Mouse (Mus musculus) intestine, postnatal 0 days (tissue): ENCODE results near the gene B4galt1. TPM values are rescaled to one million over a fixed set of nuclear protein-coding genes. Genes with fewer than 3 reads are reported as not detected.

Experiments
- ATAC-seq: fragments of 200-750 bp; cut with Nextera tagmentation; 2 replicates; pipeline ENCODE4 v1.8.0; 2017; ENCODE audit warnings: mild to moderate bottlenecking, moderate TSS enrichment, moderate library complexity
- H3K27ac ChIP-seq: fragments of 300-500 bp; sonication (generic); 2 replicates; pipeline ENCODE4 v1.5.1; 2014; ENCODE audit warnings: mild to moderate bottlenecking, low read depth, low read length, moderate library complexity
- H3K27me3 ChIP-seq: fragments of 300-500 bp; sonication (generic); replicated peaks from 2 replicates; pipeline ENCODE4 v1.6.1; 2014; ENCODE audit warnings: low read length, mixed read lengths; ENCODE audit not compliant: control insufficient read depth, insufficient read depth
- H3K36me3 ChIP-seq: fragments of 300-500 bp; sonication (generic); 2 replicates; pipeline ENCODE4 v1.6.1; 2014; ENCODE audit warnings: mild to moderate bottlenecking, moderate library complexity; ENCODE audit not compliant: control insufficient read depth, insufficient read depth
- H3K4me1 ChIP-seq: fragments of 300-500 bp; sonication (generic); replicated peaks from 2 replicates; pipeline ENCODE4 v1.6.1; 2014; ENCODE audit warnings: antibody characterized with exemption, low read length, mixed read lengths; ENCODE audit not compliant: control insufficient read depth, insufficient read depth
- H3K4me2 ChIP-seq: fragments of 300-500 bp; sonication (generic); replicated peaks from 2 replicates; pipeline ENCODE4 v1.6.1; 2014; ENCODE audit warnings: low read depth, mild to moderate bottlenecking, moderate library complexity
- H3K4me3 ChIP-seq: fragments of 300-500 bp; sonication (generic); 2 replicates; pipeline ENCODE4 v1.5.1; 2014; ENCODE audit warnings: low read depth, low read length
- H3K9ac ChIP-seq: fragments of 300-500 bp; sonication (generic); 2 replicates; pipeline ENCODE4 v1.6.1; 2014; ENCODE audit warnings: mild to moderate bottlenecking, low read depth, low read length
- H3K9me3 ChIP-seq: fragments of 300-500 bp; sonication (generic); 2 replicates; pipeline ENCODE4 v1.6.1; 2016; ENCODE audit warnings: mixed run types; ENCODE audit not compliant: control insufficient read depth
- CTCF ChIP-seq: sonication (generic); IDR thresholded peaks from 2 replicates; pipeline ENCODE4 v1.5.1; 2016; ENCODE audit warnings: low read depth, mild to moderate bottlenecking, control low read depth, antibody characterized with exemption, moderate library complexity
- WGBS: fragments of 180-500 bp; shearing (Covaris S2); extraction: QIAGEN DNeasy Blood & Tissue Kit; methylation state at CpG from one replicate; pipeline ENCODE4 v1.1.7; 2014; 5-methylcytosine and 5-hydroxymethylcytosine counted together
- polyA plus RNA-seq: library from polyadenylated mRNA; unstranded; fragments of >200 nt; fragmentation: Nextera tagmentation; extraction: Ambion mirVana; gene quantifications from 2 replicates; pipeline ENCODE4 v1.2.1, GENCODE M21; 2015

The B4galt1 gene
- polyA plus RNA-seq, 1 experiment from 2014 or later, result 15.3 TPM

GRCm38 (mm10) chr4:40820903-40821302 lies 32.9 kb downstream of the B4galt1 start:
- ATAC-seq, result no peak
- no peaks in the 10 kb centered on the region for H3K4me1 ChIP-seq
- no peaks in the 10 kb centered on the region for H3K9me3 ChIP-seq
- TF ChIP-seq CTCF, result no peak
- peaks cover 23% of the 10 kb centered on the region; the same call in 1 of the 2 replicates for H3K36me3 ChIP-seq
- 80% methylated on average over 1 of the region's 1 CpGs for WGBS
- no peak overlapping the region for H3K27ac ChIP-seq
- no peak overlapping the region for H3K4me3 ChIP-seq
- H3K27me3 ChIP-seq, result no peaks in the 10 kb centered on the region; the same call in 1 of the 2 replicates
- H3K9ac ChIP-seq, result no peak overlapping the region
- no peak overlapping the region for H3K4me2 ChIP-seq

- 98% methylated on average over 4 of the region's 4 CpGs for WGBS
- Histone ChIP-seq H3K9me3 (no peaks in the 10 kb centered on the region), H3K4me1 (no peaks in the 10 kb centered on the region), H3K36me3 (peaks cover 23% of the 10 kb centered on the region; the same call in 1 of the 2 replicates), H3K27ac (no peak overlapping the region), H3K4me2 (no peak overlapping the region), H3K9ac (no peak overlapping the region), H3K27me3 (no peaks in the 10 kb centered on the region; the same call in 1 of the 2 replicates), H3K4me3 (no peak overlapping the region)
- no peak for ATAC-seq
- no peak for TF ChIP-seq CTCF
These were observed 33.8 kb downstream of the B4galt1 start for GRCm38 (mm10) chr4:40820024-40820423.

GRCm38 (mm10) chr4:40819151-40819550 lies 34.7 kb downstream of the B4galt1 start:
- 94% methylated on average over 6 of the region's 6 CpGs for WGBS
- no peak overlapping the region for H3K4me2 ChIP-seq
- H3K9ac ChIP-seq, result no peak overlapping the region
- no peak overlapping the region for H3K27ac ChIP-seq
- H3K9me3 ChIP-seq, result no peaks in the 10 kb centered on the region
- ATAC-seq, result no peak
- H3K4me1 ChIP-seq, result no peaks in the 10 kb centered on the region
- H3K4me3 ChIP-seq, result no peak overlapping the region
- TF ChIP-seq CTCF, result no peak
- H3K36me3 ChIP-seq, result peaks cover 23% of the 10 kb centered on the region; the same call in 1 of the 2 replicates
- H3K27me3 ChIP-seq, result no peaks in the 10 kb centered on the region; the same call in 1 of the 2 replicates

- WGBS, result 84% methylated on average over 6 of the region's 6 CpGs
- H3K4me3 ChIP-seq, result no peak overlapping the region
- H3K27ac ChIP-seq, result no peak overlapping the region
- H3K36me3 ChIP-seq, result peaks cover 22% of the 10 kb centered on the region; the same call in 1 of the 2 replicates
- no peaks in the 10 kb centered on the region for H3K9me3 ChIP-seq
- no peak for TF ChIP-seq CTCF
- H3K4me2 ChIP-seq, result no peak overlapping the region
- H3K9ac ChIP-seq, result no peak overlapping the region
- H3K27me3 ChIP-seq, result no peaks in the 10 kb centered on the region; the same call in 1 of the 2 replicates
- no peak for ATAC-seq
- no peaks in the 10 kb centered on the region for H3K4me1 ChIP-seq
These were observed 35.4 kb downstream of the B4galt1 start for GRCm38 (mm10) chr4:40818421-40818820.

GRCm38 (mm10) chr4:40817936-40818335 lies 35.9 kb downstream of the B4galt1 start:
- Histone ChIP-seq H3K36me3 (peaks cover 18% of the 10 kb centered on the region; the same call in 1 of the 2 replicates), H3K4me2 (no peak overlapping the region), H3K9ac (no peak overlapping the region), H3K4me1 (no peaks in the 10 kb centered on the region), H3K4me3 (no peak overlapping the region), H3K27ac (no peak overlapping the region), H3K27me3 (no peaks in the 10 kb centered on the region; the same call in 1 of the 2 replicates), H3K9me3 (no peaks in the 10 kb centered on the region)
- TF ChIP-seq CTCF, result no peak
- ATAC-seq, result no peak
- WGBS, result 91% methylated on average over 12 of the region's 12 CpGs

GRCm38 (mm10) chr4:40815775-40816372 lies 37.9 kb downstream of the B4galt1 start:
- no peak for TF ChIP-seq CTCF
- ATAC-seq, result no peak
- H3K4me1 ChIP-seq, result no peaks in the 10 kb centered on the region
- H3K36me3 ChIP-seq, result peaks cover 18% of the 10 kb centered on the region
- H3K27ac ChIP-seq, result no peak overlapping the region
- no peaks in the 10 kb centered on the region; the same call in 1 of the 2 replicates for H3K27me3 ChIP-seq
- no peaks in the 10 kb centered on the region for H3K9me3 ChIP-seq
- no peak overlapping the region for H3K4me2 ChIP-seq
- H3K9ac ChIP-seq, result no peak overlapping the region
- H3K4me3 ChIP-seq, result no peak overlapping the region
- WGBS, result 67% methylated on average over 12 of the region's 12 CpGs
